Mouse (Mus musculus): ENCODE results near the gene Ankk1. TPM values are rescaled to one million over a fixed set of nuclear protein-coding genes. Genes with fewer than 3 reads are reported as not detected.

The Ankk1 gene
- not detected in 2 replicates for polyA plus RNA-seq (2015; fragmentation: Nextera tagmentation; extraction: Ambion mirVana)

DNA sequence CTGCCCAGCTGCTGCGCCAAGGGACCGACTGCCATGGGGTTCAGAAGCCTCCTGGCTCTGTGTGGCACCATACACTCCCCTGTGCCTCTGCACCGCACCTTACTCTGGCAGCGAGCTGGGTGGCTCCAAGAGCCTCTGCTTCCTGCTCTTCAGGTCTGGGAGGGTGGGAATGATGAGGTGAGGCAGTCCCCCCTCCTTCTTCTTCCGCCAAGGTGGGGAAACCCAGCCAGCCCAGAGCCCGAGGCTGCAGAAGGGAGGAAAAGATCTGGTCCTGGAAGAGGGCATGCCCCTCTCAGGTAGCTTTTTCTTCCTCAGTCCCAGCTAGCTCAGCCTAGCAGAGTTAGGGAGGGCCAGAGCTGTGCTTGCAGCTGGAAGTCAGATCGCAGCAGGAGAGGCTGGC is at the start of gene Ankk1:
Gene Ankk1, minus strand, starts transcription at position 101 of the 400 bp plus-strand sequence.

Other genes with a start within 250 kb of the Ankk1 start
- gene Gm4894, start 176.5 kb downstream of the Ankk1 start, polyA plus RNA-seq (2015; fragmentation: Nextera tagmentation; extraction: Ambion mirVana), result not detected in 2 replicates
- gene Drd2, start 86.4 kb downstream of the Ankk1 start, polyA plus RNA-seq (2015; fragmentation: Nextera tagmentation; extraction: Ambion mirVana), result not detected in 2 replicates
- 1.5 and 1.7 TPM in 2 replicates for gene Ttc12, start 59.2 kb upstream of the Ankk1 start, polyA plus RNA-seq (2015; fragmentation: Nextera tagmentation; extraction: Ambion mirVana)

Data from urinary bladder, postnatal 0 days (tissue).